Mouse (Mus musculus): ENCODE results near the gene Bcs1l. TPM values are rescaled to one million over a fixed set of nuclear protein-coding genes. Genes with fewer than 3 reads are reported as not detected.
A peak's percentile ranks its signal among the peaks of the same experiment; 100 is the strongest.

Bcs1l gene
- total RNA-seq (2021): 10 to 100 TPM; 22.9 to 23.7 TPM
- long read RNA-seq, experiment 1, transcript Bcs1l-203 (8 exons, 1,488 nt): major isoform, 7 of 21 reads
- long read RNA-seq, experiment 1, partial matches to known transcripts: 6 of 21 reads
- long read RNA-seq, experiment 1, other reads (novel, unspliced or antisense): 8 of 21 reads
- long read RNA-seq, experiment 2, partial matches to known transcripts: 5 of 14 reads
- long read RNA-seq, experiment 2, other reads (novel, unspliced or antisense): 6 of 14 reads

DNA sequence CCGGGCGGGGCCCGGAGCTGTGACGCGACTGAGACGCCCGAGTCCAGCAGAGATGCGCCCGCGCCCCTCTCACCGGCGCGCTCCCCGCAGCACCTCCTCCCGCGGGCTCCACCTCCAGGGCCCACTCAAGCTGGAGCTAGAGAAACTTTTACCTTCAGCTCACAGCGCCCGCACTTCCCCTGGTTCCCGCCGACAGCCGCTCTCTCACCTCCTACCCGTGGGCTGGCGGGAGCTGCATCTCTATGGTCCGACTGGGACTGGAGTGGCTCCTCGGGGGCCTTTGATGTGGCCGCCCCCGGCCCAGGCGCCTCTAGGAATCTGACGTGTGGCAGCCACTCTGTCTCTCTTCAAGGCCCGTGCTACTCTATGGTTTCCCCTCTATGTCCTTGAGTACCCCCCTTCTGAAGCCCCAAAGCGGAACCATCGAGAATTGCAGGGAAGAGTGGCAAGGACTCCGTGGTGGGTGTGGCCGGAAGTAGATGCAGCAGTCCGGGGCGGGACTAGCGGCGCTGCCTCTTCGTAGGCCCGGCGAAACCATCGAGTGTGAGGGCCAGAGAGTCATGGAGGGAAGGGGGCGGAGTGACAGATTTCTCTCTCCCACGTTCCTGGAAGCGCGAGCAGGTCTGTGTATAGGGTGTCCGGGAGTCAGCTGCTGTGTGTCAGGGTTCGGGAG, at the start of gene Bcs1l, which contains the start of gene Zfp142:
Bcs1l (plus strand) TSS at position 517 of the 673 bp plus-strand sequence.
Zfp142 (minus strand) TSS at position 474 of the 673 bp plus-strand sequence.
- Histone ChIP-seq H3K27ac (peak within 1 kb of the TSS; percentile 96), H3K4me3 (peak within 1 kb of the TSS; percentile 70)
- TF ChIP-seq CTCF (IDR thresholded peaks at IDR 0.05): peak; percentile 23
- intact Hi-C loops (cut with DNase I): loop anchor here (1.0 to 5.0 kb wide), 3 partner anchors 13 to 729 kb away; partner anchors contain the start of genes Cnot9, Dnpep, Rnf25 and Stk36
- peak; percentile 97 to 98 for DNase-seq (ENCODE audit: extremely low spot score in 1 of 2, low spot score in 2 of 2)

DNA sequence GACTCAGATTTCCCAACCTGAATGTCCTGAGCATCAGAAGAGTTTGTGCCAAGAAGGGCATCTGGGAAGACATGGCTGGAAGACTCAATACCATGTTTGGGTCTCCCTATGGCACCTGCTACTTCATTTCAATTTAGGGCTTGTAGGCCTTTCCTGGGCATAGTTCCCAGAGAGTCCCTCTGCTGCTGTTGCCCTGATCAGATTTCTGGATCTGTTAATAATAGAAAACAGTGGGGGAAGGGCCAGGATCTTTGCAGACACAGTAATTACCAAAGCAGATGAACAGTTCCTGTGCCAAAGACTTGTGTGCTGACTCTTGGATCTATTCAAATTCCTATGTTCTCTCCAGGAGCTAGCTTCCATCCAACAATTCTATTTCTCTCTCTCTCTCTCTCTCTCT, 49.4 kb upstream of the Bcs1l start:
- DNase-seq (ENCODE audit: extremely low spot score in 1 of 2, low spot score in 2 of 2): no peak
- no peak overlapping the region for H3K27ac ChIP-seq
- no peak for TF ChIP-seq CTCF (IDR thresholded peaks at IDR 0.05)
- intact Hi-C loops (cut with DNase I): no loop called here
- H3K4me3 ChIP-seq: no peak overlapping the region

DNA sequence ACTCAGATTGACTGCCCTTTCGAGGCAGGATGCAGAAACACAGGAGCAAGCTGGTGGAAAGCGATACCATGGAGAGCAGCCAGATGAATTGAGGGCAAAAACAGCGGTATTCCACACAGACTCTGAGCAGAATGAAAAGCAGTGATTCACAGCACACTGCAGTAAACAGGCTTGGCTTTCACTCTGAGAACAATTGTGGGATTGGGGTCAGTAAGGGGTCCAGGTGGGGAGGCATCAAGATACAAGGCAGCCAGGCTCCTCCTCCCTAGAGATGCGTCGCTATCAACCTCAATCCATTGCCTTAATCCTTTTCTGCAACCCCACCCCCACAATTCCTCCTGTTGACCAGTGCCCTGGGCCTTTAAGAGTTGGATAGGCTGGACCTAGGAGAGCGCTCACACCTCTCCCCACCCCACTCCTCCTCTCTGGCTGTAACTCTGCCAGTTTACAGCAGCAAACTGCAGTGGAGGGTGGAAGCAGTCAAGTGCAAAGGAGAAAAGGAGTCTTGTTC, 45.6 kb upstream of the Bcs1l start, which contains the start of gene Plcd4:
Plcd4 (plus strand) TSS at position 438 of the 511 bp plus-strand sequence.
- Histone ChIP-seq H3K4me3 (peak within 1 kb of the TSS; percentile 32; the same call in 1 of the 2 replicates), H3K27ac (peak within 1 kb of the TSS; percentile 47)
- TF ChIP-seq CTCF (IDR thresholded peaks at IDR 0.05): no peak
- peak in 1 of 2 experiments; percentile 16 for DNase-seq (ENCODE audit: extremely low spot score in 1 of 2, low spot score in 2 of 2)
- intact Hi-C loops (cut with DNase I): no loop called here

DNA sequence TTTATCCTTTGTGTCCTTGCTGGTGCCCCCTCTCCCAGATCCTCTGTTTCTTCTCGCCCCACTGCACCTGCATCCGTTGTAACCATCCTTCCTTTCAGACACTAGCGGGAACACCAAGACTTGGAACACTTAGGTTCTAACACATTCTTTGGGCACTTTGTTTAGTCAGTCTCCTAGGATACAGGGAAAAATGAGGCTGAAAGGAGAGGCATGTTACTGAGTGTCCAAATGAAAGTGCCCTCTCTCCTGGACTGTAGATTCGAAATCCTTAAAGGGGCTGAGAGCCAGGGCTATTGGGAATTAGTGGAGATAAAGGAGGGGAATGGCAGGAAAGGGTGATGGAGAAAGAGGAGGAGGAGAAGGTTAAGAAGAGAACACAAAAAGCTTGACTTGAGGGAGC, 43.9 kb upstream of the Bcs1l start, which contains the start of gene Usp37:
Usp37 (minus strand) TSS at position 101 of the 400 bp plus-strand sequence.
- Histone ChIP-seq H3K4me3 (peak within 1 kb of the TSS; percentile 32; the same call in 1 of the 2 replicates), H3K27ac (no peak within 1 kb of the TSS)
- DNase-seq (ENCODE audit: extremely low spot score in 1 of 2, low spot score in 2 of 2): no peak
- intact Hi-C loops (cut with DNase I): no loop called here
- TF ChIP-seq CTCF (IDR thresholded peaks at IDR 0.05): no peak

DNA sequence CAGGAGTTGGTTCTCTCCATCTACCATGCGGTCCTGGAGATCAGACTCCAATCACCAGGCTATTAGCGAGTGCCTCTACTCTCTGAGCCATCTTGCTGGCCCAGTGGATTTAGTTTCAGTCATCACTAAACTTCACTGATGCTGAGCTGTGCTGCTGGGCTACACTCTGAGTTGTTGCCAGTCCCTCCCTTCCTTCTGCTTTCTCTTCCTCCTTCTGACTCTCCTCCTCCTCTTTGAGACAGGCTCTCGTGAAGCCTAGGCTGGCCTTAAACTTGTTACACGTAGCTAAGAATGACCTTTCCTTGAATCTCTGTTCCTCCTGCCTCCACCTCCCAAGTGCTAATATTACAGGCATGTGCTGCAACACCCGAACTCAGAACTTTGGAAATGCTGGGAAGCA, 29.0 kb upstream of the Bcs1l start:
- intact Hi-C loops (cut with DNase I): no loop called here
- no peak for DNase-seq (ENCODE audit: extremely low spot score in 1 of 2, low spot score in 2 of 2)
- no peak for TF ChIP-seq CTCF (IDR thresholded peaks at IDR 0.05)
- Histone ChIP-seq H3K4me3 (no peak overlapping the region), H3K27ac (no peak overlapping the region)

DNA sequence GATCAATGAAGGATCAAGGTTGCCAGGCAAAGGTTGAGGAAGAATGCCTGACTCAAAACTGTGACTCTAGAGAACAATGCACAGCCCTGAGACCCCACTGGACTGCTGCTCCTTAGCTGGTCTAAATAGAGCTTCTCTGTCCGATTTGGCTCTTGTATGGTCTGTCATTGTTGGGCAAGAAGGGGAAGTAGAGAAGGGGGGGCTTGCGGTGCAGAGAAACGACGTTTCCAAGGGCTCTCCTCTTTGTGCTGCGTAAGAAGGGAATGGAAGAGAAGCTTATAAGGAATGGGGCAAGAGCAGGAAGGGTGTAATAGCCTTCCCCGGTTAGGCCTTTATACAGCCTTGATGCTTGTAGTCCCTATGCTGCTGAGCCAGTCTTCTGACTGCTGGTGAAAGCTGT, 22.3 kb upstream of the Bcs1l start:
- no peak for TF ChIP-seq CTCF (IDR thresholded peaks at IDR 0.05)
- intact Hi-C loops (cut with DNase I): no loop called here
- DNase-seq (ENCODE audit: extremely low spot score in 1 of 2, low spot score in 2 of 2): no peak
- no peak overlapping the region for H3K4me3 ChIP-seq
- H3K27ac ChIP-seq: no peak overlapping the region

DNA sequence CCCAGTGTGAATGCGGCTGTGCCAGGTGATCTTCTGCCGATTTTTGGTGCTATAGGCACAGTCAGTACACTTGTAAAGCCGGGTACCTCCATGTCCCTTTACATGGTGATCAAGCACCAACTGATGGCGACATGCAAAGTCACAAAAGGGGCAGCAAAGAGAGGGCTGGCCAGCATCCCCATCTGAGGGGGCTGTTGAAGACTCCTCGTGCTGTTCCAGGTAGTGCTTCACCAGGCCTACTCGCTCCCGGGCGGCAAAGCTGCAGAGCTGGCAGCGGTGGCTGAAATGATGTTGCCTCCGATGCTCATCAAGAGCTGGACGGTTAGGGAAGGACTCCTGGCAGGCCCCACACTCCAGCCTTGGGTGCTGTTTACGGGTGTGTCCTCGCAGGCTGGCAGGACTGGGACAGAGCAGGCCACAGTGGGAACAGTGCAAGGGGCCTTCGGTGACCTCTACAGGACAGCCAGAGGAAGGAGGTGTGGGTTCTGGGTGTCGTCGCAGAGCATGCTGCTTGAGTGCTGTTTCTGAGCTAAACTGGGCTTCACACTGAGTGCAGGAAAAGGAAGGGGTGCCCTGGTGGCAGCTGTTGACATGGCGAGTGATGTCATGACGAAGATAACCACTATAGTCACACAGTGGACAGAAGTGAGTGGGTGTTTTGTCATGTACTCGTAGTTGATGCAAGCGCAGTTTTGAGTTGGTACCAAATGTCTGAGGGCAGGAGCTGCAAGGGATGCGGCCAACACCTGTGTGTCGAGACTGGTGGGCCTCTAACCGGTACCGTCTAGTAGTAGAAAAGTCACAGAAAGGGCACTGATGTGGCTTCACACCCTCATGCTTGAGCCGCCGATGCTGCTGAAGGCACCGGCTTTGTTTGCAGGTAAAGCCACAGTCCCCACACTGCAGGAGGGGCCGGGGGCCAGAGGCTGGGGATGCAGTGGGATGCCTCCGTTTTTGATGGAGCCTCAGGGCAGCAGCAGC, 18.1 kb upstream of the Bcs1l start:
- no peak for DNase-seq (ENCODE audit: extremely low spot score in 1 of 2, low spot score in 2 of 2)
- intact Hi-C loops (cut with DNase I): no loop called here
- TF ChIP-seq CTCF (IDR thresholded peaks at IDR 0.05): peak; percentile 10

DNA sequence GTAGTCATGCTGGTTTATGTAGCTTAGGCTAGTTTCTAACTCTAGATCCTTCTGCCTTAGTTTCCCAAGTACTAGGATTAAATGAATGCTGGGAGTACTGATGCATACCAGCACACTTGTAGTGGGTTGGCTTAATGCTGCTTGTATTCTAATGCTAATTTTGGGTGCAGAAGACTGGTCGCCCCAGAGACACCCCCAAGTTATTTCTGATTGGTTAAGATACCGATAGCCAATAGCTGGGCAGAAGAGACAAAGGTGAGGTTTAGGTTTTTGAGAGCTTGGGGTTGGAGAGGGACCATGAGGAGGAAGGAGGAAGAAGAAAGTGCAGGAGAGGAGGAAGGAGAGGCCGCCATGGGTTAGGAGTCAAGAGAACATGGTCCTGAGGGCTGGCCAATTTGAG, 5.5 kb upstream of the Bcs1l start:
- Histone ChIP-seq H3K27ac (no peak overlapping the region), H3K4me3 (no peak overlapping the region)
- intact Hi-C loops (cut with DNase I): no loop called here
- TF ChIP-seq CTCF (IDR thresholded peaks at IDR 0.05): no peak
- DNase-seq (ENCODE audit: extremely low spot score in 1 of 2, low spot score in 2 of 2): no peak

More for the DNA sequence above, 18.1 kb upstream of the Bcs1l start:
- no peak overlapping the region for H3K4me3 ChIP-seq
- H3K27ac ChIP-seq: no peak overlapping the region

DNA sequence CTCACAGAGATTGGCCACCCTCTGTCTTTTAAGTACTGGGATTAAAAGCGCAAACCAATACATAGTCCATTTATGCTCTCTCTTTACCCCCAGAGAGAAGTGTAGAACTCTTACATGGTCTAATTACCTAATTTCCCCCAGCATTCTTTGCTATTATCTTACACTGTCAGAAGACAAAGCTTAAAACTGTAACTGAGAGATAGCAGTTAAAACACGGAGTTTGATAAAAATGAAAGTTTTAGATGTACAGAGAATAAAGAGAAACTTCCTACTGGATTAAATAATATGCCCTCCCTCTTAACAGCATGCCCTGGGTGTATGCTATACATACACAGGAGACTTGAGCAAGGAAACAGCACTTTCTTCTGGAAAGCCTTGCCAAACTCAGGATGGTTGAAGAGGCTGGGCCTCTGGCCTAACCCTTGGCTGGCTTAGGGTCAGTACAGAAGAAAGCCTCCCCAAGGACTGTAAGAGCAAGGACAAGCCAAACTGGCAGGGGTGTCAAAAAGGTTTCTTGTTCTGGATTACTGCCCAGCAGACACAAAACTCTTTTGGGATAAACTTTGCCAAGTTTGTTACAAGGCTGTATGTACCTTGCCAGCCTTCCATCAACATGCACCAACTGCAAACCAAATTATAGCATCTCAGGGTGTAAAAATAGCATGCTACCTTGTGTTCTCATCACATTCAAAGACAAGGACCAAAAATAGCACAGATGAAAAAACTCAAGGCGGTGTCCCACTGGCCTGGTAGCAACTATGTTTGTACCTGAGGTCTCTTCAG, 3.3 kb upstream of the Bcs1l start:
- no peak for DNase-seq (ENCODE audit: extremely low spot score in 1 of 2, low spot score in 2 of 2)
- intact Hi-C loops (cut with DNase I): loop anchor here (5.0 kb wide), 2 partner anchors 78 to 732 kb away; partner anchors contain the start of genes Cnot9 and Dnpep
- no peak for TF ChIP-seq CTCF (IDR thresholded peaks at IDR 0.05)
- Histone ChIP-seq H3K27ac (no peak overlapping the region), H3K4me3 (no peak overlapping the region)

DNA sequence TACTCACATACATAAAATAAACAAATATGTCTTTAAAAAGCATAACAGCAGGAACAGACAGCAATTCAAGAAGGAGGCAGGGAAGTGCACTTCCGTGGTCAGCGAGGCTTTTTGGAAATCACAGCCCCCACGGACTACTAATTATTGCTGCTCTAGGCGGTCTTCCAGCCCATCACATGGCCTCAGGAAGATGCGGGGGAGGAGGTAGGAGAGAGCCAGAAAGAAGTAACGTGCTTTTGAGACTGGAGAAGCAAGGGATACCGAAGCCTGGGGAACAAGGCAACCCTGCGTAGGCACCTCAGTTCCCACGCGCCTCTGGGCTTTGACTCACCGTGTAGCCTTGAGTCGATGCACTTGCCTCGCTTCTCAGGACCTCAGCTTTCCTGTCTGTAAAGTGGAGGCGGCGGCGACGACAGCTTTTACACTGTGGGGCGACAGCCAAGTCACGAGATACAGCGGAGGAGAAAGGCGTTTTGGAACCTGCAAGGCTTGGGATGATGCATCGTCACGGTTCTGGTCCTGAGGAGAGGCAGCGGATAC, 786 bp upstream of the Bcs1l start:
- no peak for TF ChIP-seq CTCF (IDR thresholded peaks at IDR 0.05)
- H3K4me3 ChIP-seq: peak overlapping the region; percentile 70
- peak in 1 of 2 experiments; percentile 78 for DNase-seq (ENCODE audit: extremely low spot score in 1 of 2, low spot score in 2 of 2)
- intact Hi-C loops (cut with DNase I): loop anchor here (5.0 kb wide), 2 partner anchors 80 to 730 kb away; partner anchors contain the start of genes Cnot9 and Dnpep
- H3K27ac ChIP-seq: peak overlapping the region; percentile 96
